Comparison of ENCODE assay signal across 28 mouse cellular contexts in the genomic region with DNA sequence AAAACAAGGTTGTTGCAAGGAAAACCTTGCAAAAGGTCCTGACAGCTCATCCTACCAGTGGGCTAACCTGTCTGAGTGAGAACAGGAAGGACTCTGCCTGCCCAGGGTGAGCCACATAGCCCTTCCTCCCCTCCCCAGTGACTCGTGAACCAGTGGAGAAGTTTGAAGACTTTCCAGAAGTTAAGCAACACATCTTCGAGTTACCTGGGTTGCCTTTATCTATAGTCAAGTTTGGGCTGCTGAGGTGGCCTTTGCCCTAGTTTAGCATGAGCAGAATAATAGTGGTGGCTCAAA.
DNase-seq lines count a peak whose midpoint lies in the region; ATAC-seq and TF ChIP-seq lines count a peak whose summit lies in the region.
"Had no signal": no experiment of that assay in that cellular context is flagged by ENCODE, and none has a peak within 500 bp of the region (broad histone marks: within the 10 kb centered on the region; RNA-seq: fewer than 3 reads in every experiment).

No protein-coding gene starts in this region.

- no peak overlapping the region for H3K4me2 ChIP-seq in kidney, embryonic 14.5 days (replicated peaks; ENCODE audit: low read depth, low read length)
- H3K4me2 ChIP-seq: forebrain, embryonic 15.5 days; hindbrain, embryonic 15.5 days; limb, embryonic 12.5 days; liver, embryonic 15.5 days; lung, embryonic 14.5 days; midbrain, embryonic 15.5 days had no signal

- H3K9ac ChIP-seq in kidney, embryonic 14.5 days (ENCODE audit: low read depth, low read length) = no peak overlapping the region
- H3K9ac ChIP-seq: forebrain, embryonic 15.5 days; hindbrain, embryonic 15.5 days; limb, embryonic 12.5 days; liver, embryonic 15.5 days; lung, embryonic 14.5 days; midbrain, embryonic 15.5 days had no signal

- no peak for DNase-seq in kidney, postnatal 14 days
- peak; percentile 25 for DNase-seq in urinary bladder, postnatal 14 days (ENCODE audit: low spot score)
- no peak for DNase-seq in urinary bladder, postnatal 4 days (ENCODE audit: low spot score in 2 of 2)
- no peak for DNase-seq in Patski (ENCODE audit: low read depth, low spot score)
- peak; percentile 98 for DNase-seq in gonadal fat pad, adult 2 months (ENCODE audit: low read depth)
- DNase-seq in thymus, postnatal 10 days (ENCODE audit: low spot score in 2 of 2) = no peak
- DNase-seq: adrenal gland, postnatal 14 days; cerebellum, adult 11 months; cerebellum, adult 9-10 months; cerebellum, postnatal 36 days; gastrocnemius, adult 2 months; gastrocnemius, postnatal 36 days; kidney, adult 8-10 months; kidney, postnatal 4 days; lung, embryonic 14.5 days; lung, postnatal 14 days; right cerebral cortex, postnatal 25 days; thymus, adult 18-20 months; thymus, postnatal 36 days had no signal

- in situ Hi-C loops in Patski (cut with MboI; ENCODE audit: low pct_unique_long_range_greater_than_20kb) = no loop called here

- no peak overlapping the region for H3K4me3 ChIP-seq in kidney, embryonic 14.5 days (ENCODE audit: low read length)
- H3K4me3 ChIP-seq: forebrain, embryonic 10.5 days; forebrain, embryonic 15.5 days; gastrocnemius, adult 2 months; hindbrain, embryonic 15.5 days; limb, embryonic 12.5 days; liver, embryonic 15.5 days; midbrain, embryonic 15.5 days had no signal

- WGBS in kidney, embryonic 14.5 days = 39% methylated on average over 2 of the region's 2 CpGs

- no peak overlapping the region for H3K27ac ChIP-seq in kidney, embryonic 14.5 days (ENCODE audit: low read depth, low read length)
- H3K27ac ChIP-seq: forebrain, embryonic 10.5 days; forebrain, embryonic 15.5 days; gastrocnemius, adult 2 months; hindbrain, embryonic 15.5 days; limb, embryonic 12.5 days; liver, embryonic 15.5 days; midbrain, embryonic 15.5 days had no signal

- peak; percentile 40; the same call in 1 of the 2 replicates for ATAC-seq in kidney, embryonic 14.5 days (ENCODE audit: low FRiP score, low TSS enrichment)
- ATAC-seq in Patski = peak; percentile 51
- ATAC-seq: inflammation-experienced regulatory T-cells, adult 6 months; midbrain, embryonic 15.5 days had no signal

- H3K36me3 ChIP-seq in kidney, embryonic 14.5 days (ENCODE audit: control insufficient read depth, insufficient read depth, low read length) = no peaks in the 10 kb centered on the region
- H3K36me3 ChIP-seq: forebrain, embryonic 15.5 days; hindbrain, embryonic 15.5 days; liver, embryonic 15.5 days; midbrain, embryonic 15.5 days had no signal

- H3K27me3 ChIP-seq in kidney, embryonic 14.5 days (ENCODE audit: control insufficient read depth, insufficient read depth, low read length) = no peaks in the 10 kb centered on the region
- H3K27me3 ChIP-seq in Patski = no peaks in the 10 kb centered on the region
- H3K27me3 ChIP-seq: forebrain, embryonic 15.5 days; hindbrain, embryonic 15.5 days; limb, embryonic 12.5 days; liver, embryonic 15.5 days; midbrain, embryonic 15.5 days had no signal

- no peaks in the 10 kb centered on the region for H3K9me3 ChIP-seq in kidney, embryonic 14.5 days (ENCODE audit: control insufficient read depth, low read length)
- H3K9me3 ChIP-seq: forebrain, embryonic 10.5 days; forebrain, embryonic 15.5 days; G1E; hindbrain, embryonic 15.5 days; limb, embryonic 12.5 days; liver, embryonic 15.5 days; midbrain, embryonic 15.5 days had no signal

- POLR2A ChIA-PET in Patski (lab: Charles Lee) = interaction anchor here (0.7 kb wide), 1 partner anchor 66 kb away, joined by 3 read pairs; no protein-coding TSS in a partner anchor

- CTCF ChIA-PET in Patski (lab: Charles Lee) = interaction anchor here (0.9 to 1.7 kb wide), 6 partner anchors 12 to 289 kb away, joined by 3 to 6 read pairs (median 4); no protein-coding TSS in a partner anchor

- H3K4me1 ChIP-seq in kidney, embryonic 14.5 days (ENCODE audit: control insufficient read depth, insufficient read depth, low read length) = no peaks in the 10 kb centered on the region
- H3K4me1 ChIP-seq: forebrain, embryonic 10.5 days; hindbrain, embryonic 15.5 days; limb, embryonic 12.5 days; liver, embryonic 15.5 days; midbrain, embryonic 15.5 days had no signal

- TF ChIP-seq CTCF in Patski (IDR thresholded peaks at IDR 0.05) = no peak

Comparison
In these comparisons a context has a peak if more than half of its experiments do, and no peak if none do; other contexts are left out.
1. DNase-seq: peak in urinary bladder, postnatal 14 days (single experiment) and gonadal fat pad, adult 2 months (single experiment); none in kidney, postnatal 14 days (single experiment), urinary bladder, postnatal 4 days (0 of 2), Patski (single experiment) and thymus, postnatal 10 days (0 of 2).